Mouse (Mus musculus): ENCODE results near the gene Gm28048.

The Gm28048 gene

DNA sequence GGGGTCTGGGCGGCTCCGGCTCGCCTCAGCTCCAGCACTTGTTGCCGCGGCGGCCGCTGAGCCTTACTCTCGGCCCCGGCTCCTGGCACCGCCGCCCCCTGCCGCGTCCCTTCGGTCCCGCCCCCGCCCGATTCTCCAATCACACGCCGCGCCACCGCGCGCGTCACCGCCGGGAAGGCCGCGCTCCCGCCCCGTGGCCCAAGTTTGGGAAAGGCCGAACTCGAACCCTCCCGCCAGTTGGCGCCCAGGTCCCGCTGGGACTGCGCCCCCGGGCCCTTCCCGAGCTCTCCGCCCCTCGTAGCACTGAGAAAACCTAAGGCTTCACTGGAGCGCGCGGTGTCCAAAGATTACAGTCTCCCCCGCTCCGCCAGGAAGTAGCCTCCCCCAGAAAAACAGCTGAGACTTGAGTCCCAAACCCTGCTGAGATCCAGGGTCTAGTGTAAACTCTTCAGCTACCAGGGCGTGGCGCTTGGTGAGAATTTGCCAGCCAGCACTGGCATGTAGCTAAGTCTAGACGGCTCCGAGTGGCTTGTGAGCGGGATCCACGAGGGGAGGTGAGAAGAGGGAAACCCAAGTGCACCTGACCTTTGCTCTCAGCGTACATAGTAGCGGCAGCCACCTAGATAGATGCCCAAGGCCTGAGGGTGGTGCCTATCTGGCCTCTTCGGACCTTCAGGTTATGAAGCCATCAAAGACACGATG, 122.1 kb downstream of the Gm28048 start:
- DNase-seq (ENCODE audit: low spot score), result peak; percentile 86

DNA sequence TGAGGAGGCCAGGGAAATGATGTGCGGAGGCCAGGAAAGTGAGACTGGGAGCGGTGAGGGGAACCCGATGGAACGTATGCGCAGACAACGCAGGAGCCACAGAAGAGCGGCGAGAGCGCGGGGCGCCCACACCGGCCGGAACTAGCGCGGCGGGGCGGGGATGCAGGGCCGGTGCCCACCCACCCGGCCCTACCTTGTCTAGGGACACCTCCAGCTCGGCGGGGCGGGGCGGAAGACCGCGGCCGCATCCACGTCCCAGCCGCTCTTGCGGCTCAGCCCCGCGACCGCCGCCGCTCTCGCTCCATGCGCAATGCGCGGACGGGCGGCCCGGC, 122.6 kb downstream of the Gm28048 start:
- peak; percentile 30 for DNase-seq (ENCODE audit: low spot score)

DNA sequence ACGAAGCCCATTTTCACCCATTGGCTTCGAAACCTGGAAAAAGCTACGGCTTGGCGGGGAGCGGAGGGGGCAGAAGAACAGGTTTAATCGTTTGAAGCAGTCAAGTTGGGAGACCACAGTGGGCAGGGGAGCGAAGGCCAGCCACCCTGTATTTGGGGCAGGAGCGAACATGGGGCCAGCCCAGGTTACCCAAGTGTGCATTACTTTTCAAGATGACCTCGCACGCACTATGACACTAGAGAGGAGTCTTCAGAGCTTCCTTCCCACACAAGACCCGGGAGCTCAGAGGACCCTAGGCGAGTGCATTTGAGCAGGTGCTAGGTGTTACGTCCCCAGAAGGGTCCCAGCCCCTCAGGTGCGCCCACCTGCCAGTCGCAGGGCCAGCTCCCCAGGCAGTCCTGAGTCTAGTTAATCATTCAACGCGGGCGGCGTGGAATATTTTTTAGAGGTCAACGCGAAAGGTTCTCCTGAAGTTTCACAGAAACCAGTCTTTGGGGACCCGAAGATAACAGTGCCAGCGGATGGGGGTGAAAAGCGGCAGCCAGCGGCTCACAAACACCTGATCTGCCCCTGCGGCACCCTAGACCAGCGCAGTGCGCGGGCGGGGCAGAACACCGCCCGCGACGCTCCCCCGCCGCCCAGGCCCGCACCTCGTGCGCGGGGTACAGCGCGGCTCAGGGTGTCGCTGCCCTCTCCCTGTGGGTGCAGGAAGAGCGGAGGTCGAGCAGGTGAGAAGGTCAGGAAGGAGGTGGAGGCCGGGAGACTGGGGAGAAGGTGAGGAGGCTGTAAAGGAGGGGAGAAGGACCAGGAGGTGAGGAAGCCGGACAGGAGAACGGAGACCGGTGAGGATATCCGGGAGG, 123.2 kb downstream of the Gm28048 start:
- DNase-seq (ENCODE audit: low spot score), result peak; percentile 59

DNA sequence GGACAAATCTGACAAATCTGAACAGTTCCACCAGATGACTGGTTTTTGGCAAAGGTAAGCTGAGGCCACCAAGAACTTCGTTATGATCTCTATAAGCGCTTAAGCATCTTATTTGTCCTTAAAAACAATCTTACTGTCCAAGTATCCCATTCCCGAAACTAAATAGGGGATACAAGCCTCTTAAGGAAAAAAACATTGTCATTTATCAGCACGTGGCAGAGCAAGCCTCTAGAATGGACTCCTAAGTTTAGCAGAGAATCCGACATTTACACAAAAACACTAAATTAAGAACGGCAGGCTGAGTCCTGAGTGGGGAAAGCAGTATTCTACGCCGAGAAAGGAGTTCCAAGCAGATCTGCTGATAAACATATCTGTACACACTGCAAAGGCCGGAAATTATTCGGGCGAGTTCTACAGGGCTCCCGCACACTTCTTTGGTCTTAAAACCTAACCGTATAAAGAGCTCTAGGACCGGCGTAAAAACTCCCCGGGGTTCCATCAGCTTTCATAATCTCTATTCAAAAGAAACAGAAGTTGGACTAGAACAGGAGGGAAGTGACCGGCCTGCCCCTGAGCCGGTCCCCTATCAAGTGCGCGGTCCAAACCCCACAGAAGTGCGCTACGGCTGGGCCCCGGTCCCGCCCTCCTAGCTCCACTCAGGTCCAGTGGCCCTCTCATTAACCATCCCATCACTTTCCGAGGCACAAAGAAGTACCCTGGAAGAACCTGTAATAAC, 124.0 kb downstream of the Gm28048 start:
- peak; percentile 38 for DNase-seq (ENCODE audit: low spot score)

DNA sequence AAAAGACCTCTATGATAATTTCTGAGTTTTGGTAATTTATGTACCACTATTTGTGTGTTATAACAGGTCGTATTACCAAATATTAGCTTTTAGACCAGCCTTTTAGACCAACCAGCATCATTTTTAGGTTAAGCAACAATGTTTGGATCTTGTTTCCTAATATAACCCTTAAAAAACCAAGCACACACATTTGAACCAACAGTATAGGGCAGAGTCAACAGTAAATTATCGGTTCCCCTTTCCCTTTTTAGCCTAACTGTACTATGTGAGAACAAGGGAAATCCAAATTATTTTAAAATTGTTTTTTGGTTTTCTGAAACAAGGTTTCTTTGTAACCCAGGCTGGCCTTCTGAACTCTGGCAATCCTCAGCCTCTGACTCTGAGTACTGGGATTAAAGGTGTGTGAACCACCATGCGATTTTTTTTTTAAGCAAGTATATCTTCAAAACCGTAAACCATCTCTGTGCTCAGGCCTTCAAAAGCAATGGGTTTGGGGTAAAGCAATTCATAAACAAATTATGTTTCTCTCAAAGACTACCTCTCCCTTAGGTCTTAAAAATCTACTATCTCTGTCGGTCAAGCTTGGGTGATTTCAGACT, 124.7 kb downstream of the Gm28048 start:
- no peak for DNase-seq (ENCODE audit: low spot score)

DNA sequence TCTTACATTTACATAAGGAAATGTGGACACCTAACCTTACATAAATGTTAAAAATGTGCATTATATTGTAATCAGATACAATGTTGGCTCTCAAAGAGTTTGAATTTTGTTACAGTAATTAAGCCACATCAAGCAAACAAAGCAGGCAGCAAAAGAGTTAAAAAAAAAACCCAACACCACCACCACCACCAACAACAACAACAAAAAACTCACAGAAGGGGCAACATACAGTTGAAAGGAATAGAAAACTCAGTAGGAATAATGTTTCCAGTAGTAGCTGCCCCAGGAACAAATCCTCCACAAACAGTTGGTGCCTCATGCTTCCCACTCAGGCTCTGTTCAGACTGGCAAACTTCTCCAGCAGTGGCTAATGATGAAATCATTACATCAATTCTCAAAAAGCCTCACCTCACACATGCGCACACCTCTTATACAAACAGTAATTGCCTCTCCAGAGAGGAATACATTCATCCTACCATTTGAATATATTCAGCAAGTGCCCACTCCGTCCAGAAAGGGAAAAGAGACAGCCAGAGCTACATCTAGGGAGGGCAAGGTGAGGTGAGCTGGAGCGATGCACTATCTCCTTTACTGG, 125.4 kb downstream of the Gm28048 start:
- no peak for DNase-seq (ENCODE audit: low spot score)

DNA sequence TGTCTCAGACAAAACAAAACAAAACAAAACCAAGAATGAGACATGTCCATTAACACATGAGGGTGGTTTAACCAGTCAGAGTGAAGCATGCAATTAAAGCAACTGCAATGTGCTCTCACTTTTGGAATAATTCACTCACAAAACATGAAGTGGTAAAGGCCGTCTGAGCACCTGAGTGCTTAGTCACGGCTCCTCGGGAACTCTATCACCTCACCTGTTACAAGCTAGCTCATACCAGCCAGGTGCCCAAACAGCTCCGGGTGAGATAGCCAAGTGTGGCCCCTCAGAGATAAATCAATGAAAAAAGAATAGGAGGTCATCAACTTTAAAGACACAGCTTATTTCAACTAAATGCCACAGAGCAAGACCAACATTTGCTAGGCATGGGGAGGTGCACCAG, 127.3 kb downstream of the Gm28048 start:
- no peak for DNase-seq (ENCODE audit: low spot score)

DNA sequence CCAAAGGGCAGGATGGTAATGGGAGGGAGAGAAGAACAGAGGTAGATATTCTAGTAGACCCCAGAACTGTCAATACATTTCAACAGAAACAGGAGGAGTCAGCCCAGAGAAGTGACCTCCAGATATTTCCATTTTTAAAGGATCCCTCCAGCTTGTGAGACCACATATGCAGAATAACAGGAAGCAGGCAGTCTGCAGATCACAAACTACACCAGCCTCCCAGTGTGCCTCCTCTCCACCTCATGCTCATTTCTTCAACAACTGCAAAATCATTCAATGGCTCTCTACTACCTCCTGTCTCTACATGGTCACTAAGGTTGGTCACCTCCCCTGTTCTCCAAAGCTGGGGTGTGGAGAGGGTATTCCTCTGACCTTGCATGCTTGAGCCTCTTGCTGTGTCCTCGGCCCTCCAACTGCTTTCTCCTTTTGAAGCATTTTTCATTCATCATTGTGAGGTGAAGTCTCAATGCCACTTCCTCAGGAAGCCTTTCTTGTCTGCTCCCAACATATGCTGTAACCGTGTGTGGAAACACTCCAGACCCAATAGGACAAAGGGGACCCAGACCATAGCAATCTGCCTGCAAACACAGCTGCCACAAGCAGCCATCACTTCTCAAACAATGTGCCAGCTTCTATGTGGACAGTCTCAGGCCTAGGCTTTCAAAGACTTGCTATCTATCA, 128.3 kb downstream of the Gm28048 start:
- peak; percentile 53 for DNase-seq (ENCODE audit: low spot score)

DNA sequence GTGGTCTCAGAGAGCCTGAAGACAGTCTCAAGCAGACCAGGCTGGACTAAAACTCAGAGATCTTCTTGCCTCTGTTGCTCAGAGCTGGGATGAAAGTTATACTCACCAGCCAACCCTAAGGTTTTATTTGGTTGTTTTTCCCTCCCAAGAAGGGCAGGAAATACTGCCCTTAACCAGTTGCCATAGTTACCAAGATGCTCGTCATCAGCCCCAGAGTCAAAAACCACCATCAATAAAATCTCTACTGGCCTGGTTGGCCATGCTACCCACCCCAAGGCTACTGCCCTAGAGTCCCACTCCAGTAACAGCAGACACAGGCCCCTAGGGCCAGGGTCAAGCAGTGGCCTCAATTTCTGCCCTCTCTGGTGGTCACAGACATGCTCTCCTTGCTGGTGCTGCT, 129.4 kb downstream of the Gm28048 start:
- DNase-seq (ENCODE audit: low spot score), result peak; percentile 50

DNA sequence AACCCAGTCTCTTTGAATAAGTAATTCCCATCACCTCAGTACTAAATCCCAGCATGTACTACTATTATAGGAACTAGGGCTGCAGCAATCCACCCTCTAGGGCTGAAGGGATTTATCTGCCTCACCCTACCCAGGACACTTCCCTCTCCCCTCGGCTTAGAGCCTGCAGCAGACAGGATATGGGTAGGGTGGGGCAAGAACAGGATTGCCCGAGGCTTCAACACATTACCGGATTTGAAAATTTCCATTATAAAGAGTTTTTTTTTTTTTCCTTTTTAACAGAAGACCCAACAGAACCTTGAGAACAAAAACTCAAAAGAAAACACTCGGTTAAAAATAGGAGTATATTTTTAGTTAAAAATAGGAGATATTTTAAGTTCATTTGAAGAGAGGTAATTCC, 130.5 kb downstream of the Gm28048 start:
- DNase-seq (ENCODE audit: low spot score), result peak; percentile 40

DNA sequence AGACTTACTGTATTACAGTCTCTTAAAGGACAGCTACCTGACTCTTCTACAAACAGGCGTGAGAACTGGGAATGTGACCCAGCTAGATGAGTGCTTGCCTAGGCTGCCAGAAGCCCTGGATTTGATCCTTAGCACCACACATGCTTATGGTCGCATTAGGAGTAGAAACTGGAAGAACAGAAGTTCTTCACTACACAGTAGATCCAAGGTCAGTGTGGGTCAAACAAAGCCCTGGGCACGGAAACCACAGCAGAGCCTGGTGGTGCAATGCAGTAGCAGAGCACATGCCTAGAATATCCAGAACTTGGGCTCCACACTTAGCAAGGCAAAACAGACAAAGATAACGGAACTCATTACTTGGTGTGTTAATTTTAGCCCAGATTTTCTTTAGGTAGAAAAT, 131.8 kb downstream of the Gm28048 start:
- no peak for DNase-seq (ENCODE audit: low spot score)

DNA sequence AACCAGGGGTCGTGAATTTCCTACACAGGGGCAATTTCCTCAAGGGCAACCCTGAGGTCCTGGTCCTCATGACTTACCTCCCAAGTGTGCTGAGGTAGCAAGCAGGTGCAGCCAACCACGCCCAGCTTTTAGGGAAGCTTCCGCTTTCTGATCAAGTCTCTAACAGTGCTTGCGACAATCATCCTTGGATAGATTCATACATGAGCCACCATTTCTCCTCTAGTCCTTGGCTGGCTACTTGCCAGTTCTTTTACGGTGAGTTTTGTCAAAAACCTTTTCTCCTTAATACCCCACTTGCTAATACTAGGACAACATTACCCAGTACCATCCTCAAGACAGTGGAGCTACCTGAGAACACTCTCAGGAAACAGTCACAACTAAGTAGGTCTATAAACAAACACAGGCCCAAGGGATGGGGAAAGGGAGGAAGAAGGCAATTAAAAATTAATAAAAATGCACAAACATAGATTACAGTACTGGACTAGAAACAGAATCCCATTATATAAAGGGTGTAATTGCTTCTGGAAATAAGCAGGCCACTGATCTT, 133.2 kb downstream of the Gm28048 start:
- DNase-seq (ENCODE audit: low spot score), result no peak

DNA sequence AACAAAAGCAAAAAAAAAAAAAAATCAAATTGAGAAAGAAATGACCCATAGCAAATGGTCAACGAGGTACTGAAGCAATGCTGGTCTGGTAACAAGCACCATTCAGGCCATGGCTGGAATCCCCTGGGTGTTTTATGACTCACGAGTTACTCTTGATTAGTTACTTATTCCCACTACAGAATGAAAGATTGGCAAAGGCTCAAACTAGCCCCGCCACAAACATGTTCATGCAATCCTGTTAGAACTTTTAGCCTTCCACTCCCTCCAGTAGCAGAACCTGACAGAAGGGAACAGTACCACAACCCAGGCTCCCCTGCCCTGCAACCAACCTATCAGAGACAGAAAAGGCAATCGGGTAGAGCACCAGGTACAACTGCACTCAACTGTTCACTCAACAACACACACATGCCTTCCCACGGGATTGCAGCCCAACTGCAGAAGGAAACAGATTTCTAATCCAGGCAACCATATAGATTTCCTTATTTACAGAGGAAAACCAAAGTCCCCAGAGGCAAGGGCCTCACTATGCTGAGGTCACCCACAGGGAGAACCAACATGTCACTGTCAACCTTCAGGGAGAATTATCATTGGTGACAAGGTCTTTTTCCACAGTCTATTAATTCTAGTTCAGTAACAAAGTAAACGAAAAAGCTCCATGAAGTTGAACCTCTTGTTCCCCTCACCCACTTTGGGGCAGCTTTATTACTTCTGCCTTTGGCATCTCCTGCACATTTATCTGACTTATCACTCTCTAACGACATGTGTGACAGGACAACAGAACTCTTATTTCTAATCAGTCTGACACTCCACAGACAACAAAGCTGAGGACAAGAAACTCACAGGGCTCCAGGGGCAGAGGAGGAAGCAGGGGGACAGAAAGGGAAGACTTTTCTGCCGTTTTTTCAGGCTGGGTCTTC, 133.9 kb downstream of the Gm28048 start:
- no peak for DNase-seq (ENCODE audit: low spot score)

DNA sequence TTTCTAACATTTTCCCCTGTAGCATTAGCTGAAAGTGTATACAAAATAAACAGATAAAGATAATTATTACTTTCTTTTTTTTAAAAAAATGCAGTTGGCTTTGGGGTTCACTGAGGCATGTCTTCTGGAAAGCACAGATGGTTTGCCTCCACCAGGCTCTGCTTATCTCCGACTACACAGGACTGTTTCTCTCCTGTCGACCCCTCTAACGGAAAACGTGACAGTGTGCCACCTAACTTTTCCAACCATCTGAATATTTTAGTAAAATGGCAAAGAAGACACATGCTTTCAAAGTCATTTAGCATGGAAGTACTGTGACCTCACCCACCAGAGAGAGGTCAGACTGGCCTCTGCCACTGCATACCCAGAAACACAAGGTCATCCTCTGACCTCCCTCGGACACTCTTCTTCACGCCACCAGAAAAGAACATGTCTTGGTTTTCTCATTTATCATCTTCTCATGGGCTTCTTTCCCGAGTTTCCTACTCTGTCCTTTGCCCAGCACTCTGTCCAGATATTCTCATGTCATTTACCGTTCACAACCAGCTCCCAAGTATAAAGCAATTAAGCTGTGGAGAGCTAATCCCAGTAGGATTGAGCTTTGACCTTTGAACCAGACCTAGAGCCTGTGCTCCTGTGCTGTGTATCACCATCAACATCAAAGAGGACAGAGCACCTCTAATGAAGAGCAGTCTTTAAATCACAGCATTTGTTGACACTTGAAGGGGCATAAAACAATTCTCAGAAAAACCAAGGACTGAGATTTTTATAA, 134.7 kb downstream of the Gm28048 start:
- DNase-seq (ENCODE audit: low spot score), result no peak

DNA sequence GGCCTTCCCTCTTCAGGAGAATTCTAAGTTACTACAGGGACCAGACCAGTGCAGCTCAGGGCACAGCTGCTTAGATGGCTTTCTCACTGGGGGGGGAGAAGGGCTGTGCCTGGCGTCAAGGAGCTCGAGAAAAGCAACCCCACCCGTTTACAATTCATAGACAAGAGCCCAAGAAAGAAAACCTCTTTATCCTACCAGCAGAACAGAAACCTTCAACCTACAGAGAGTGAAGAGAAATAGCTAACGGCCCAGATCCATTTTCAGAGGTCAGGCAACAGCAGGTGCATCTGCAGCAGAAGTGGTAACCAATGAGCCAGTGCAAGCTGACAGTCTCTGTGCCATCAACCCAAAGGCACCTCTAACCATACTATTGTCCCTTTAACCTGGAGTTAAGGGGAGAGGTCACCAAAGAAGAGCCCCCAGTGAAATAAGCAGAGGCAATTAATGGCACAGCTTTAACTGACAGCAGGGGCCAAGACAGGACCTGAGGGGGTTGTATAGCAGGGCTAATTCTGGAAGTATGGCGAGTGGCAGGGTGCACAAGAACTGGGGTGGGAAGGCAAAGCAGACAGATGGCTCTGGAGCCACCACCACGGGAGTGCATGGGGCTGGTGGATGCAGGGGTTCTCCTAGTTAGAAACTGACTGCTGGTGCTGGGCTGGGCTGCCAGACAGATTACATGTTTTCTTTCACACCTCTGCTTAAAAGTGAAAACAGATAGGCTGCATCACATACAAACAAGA, 135.6 kb downstream of the Gm28048 start:
- no peak for DNase-seq (ENCODE audit: low spot score)

DNA sequence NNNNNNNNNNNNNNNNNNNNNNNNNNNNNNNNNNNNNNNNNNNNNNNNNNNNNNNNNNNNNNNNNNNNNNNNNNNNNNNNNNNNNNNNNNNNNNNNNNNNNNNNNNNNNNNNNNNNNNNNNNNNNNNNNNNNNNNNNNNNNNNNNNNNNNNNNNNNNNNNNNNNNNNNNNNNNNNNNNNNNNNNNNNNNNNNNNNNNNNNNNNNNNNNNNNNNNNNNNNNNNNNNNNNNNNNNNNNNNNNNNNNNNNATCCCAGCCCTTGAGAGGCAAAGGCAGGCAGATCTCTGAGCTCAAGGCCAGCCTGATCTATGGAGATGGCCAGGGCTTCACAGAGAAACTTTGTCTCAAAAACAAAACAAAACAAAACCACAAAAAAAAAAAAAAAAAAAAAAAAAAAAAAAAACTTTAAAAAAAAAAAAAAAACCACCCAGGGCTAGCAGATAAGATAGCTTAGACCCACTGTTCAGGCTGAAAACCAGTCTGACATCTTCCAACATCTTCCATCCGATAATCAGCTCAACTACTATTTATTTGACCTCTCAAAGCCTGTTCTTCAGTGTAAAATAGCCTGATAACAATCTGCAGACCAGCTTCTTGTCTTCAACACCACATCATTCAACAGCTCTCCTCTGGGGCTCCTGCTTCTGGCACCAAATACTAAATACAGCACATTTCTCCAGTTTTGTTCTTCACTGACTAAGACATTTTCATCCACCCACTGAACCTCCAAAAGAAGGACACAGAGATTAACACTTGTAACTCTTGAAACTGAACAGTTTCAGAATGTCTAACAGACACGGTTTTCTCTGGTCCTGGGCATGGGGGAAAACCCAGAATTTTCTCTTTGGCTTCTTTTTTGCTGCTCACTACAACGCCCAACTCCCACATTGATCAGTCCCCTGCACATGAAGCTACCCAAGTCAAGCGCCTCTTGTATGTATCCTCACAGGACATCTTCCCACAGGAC, 136.9 kb downstream of the Gm28048 start:
- DNase-seq (ENCODE audit: low spot score), result peak; percentile 33

DNA sequence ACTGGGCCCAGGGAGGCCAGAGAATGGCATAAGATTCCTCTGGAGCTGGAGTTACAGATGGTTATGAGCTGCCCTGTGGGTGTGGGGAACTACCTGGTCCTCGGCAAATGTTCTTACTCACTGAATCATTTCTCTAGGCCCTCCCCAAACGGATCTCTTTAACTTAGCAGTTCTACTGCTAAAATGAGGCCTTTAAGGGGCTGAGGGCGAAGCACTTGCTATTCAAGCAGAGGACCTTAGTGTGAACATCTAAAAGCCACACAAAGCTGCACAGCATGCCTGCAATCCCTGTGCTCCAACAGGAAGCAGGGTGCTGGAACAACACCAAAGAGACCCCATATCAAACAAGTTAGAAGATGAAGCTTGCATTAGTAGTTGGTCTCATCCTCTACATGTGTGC, 142.4 kb downstream of the Gm28048 start:
- DNase-seq (ENCODE audit: low spot score), result no peak
